Mouse (Mus musculus) limb, embryonic 11.5 days (tissue): Measurements from ENCODE around the gene 2210016L21Rik. TPM values are rescaled to one million over a fixed set of nuclear protein-coding genes. Genes with fewer than 3 reads are reported as not detected.

Experiments
- ATAC-seq: fragments of 200-750 bp; cut with Nextera tagmentation; 2 replicates; pipeline ENCODE4 v1.8.0; 2017; ENCODE audit warnings: low read depth; ENCODE audit not compliant: insufficient number of reproducible peaks, low FRiP score, low TSS enrichment
- DNase-seq: peaks from one replicate; pipeline ENCODE4 v3.0.0-alpha.2; 2015; ENCODE audit warnings: low spot score
- H3K27ac ChIP-seq: fragments of 300-500 bp; sonication (generic); replicated peaks from 2 replicates; pipeline ENCODE4 v1.5.1; 2014; ENCODE audit warnings: low read depth, mild to moderate bottlenecking, low read length
- H3K27me3 ChIP-seq: fragments of 300-500 bp; sonication (generic); 2 replicates; pipeline ENCODE4 v1.6.1; 2014; ENCODE audit warnings: mild to moderate bottlenecking, low read length, mixed read lengths; ENCODE audit not compliant: control insufficient read depth, insufficient read depth
- H3K36me3 ChIP-seq: fragments of 300-500 bp; sonication (generic); 2 replicates; pipeline ENCODE4 v1.6.1; 2014; ENCODE audit warnings: mild to moderate bottlenecking, low read length, moderate library complexity, mixed read lengths; ENCODE audit not compliant: control insufficient read depth, insufficient read depth
- H3K4me1 ChIP-seq: fragments of 300-500 bp; sonication (generic); 2 replicates; pipeline ENCODE4 v1.6.1; 2014; ENCODE audit warnings: low read length, mixed read lengths; ENCODE audit not compliant: control insufficient read depth, insufficient read depth
- H3K4me2 ChIP-seq: fragments of 300-500 bp; sonication (generic); 2 replicates; pipeline ENCODE4 v1.6.1; 2014; ENCODE audit warnings: low read depth, mild to moderate bottlenecking, moderate library complexity; ENCODE audit not compliant: severe bottlenecking
- H3K4me3 ChIP-seq: fragments of 300-500 bp; sonication (generic); 2 replicates; pipeline ENCODE4 v1.5.1; 2014; ENCODE audit warnings: low read depth, low read length
- H3K9ac ChIP-seq: fragments of 300-500 bp; sonication (generic); 2 replicates; pipeline ENCODE4 v1.6.1; 2014; ENCODE audit warnings: mild to moderate bottlenecking, low read length
- H3K9me3 ChIP-seq: fragments of 300-500 bp; sonication (generic); 2 replicates; pipeline ENCODE4 v1.6.1; 2016; ENCODE audit warnings: low read length; ENCODE audit not compliant: control insufficient read depth
- WGBS: fragments of 180-500 bp; shearing (Covaris S2); extraction: QIAGEN DNeasy Blood & Tissue Kit; methylation state at CpG from one replicate; pipeline ENCODE4 v1.1.7; 2014; 5-methylcytosine and 5-hydroxymethylcytosine counted together
- polyA plus RNA-seq: library from polyadenylated mRNA; unstranded; fragments of >200 nt; fragmentation: Nextera tagmentation; extraction: Ambion mirVana; gene quantifications from 2 replicates; pipeline ENCODE4 v1.2.1, GENCODE M21; 2014

The 2210016L21Rik gene
- polyA plus RNA-seq, 1 experiment from 2014 or later: 55.2 TPM

- WGBS: 46% methylated on average over 14 of the region's 14 CpGs
- H3K9me3 ChIP-seq: no peaks in the 10 kb centered on the region
- H3K27ac ChIP-seq: no peak overlapping the region
- no peak for ATAC-seq
- H3K36me3 ChIP-seq: no peaks in the 10 kb centered on the region
- no peaks in the 10 kb centered on the region for H3K4me1 ChIP-seq
- no peak overlapping the region for H3K4me3 ChIP-seq
- H3K4me2 ChIP-seq: no peak overlapping the region
- H3K27me3 ChIP-seq: no peaks in the 10 kb centered on the region
- H3K9ac ChIP-seq: no peak overlapping the region
- DNase-seq: no peak
Measured at GRCm38 (mm10) chr5:114967523-114968268, 25.7 kb downstream of the 2210016L21Rik start.

GRCm38 (mm10) chr5:114968651-114969050 lies 26.7 kb downstream of the 2210016L21Rik start:
- DNase-seq (no peak), ATAC-seq (no peak)
- Histone ChIP-seq H3K27me3 (no peaks in the 10 kb centered on the region), H3K4me2 (no peak overlapping the region), H3K4me3 (no peak overlapping the region), H3K9me3 (no peaks in the 10 kb centered on the region), H3K9ac (no peak overlapping the region), H3K36me3 (no peaks in the 10 kb centered on the region), H3K27ac (no peak overlapping the region), H3K4me1 (no peaks in the 10 kb centered on the region)
- WGBS: 36% methylated on average over 7 of the region's 7 CpGs

GRCm38 (mm10) chr5:114969064-114969463 lies 27.1 kb downstream of the 2210016L21Rik start:
- Histone ChIP-seq H3K4me1 (no peaks in the 10 kb centered on the region), H3K4me3 (no peak overlapping the region), H3K36me3 (no peaks in the 10 kb centered on the region), H3K27me3 (no peaks in the 10 kb centered on the region), H3K9ac (no peak overlapping the region), H3K9me3 (no peaks in the 10 kb centered on the region), H3K27ac (no peak overlapping the region), H3K4me2 (no peak overlapping the region)
- 15% methylated on average over 4 of the region's 4 CpGs for WGBS
- DNase-seq (no peak), ATAC-seq (no peak)

- H3K9me3 ChIP-seq: no peaks in the 10 kb centered on the region
- no peak overlapping the region for H3K4me3 ChIP-seq
- H3K9ac ChIP-seq: no peak overlapping the region
- ATAC-seq (no peak), DNase-seq (no peak)
- H3K27me3 ChIP-seq: no peaks in the 10 kb centered on the region
- H3K27ac ChIP-seq: no peak overlapping the region
- no peak overlapping the region for H3K4me2 ChIP-seq
- WGBS: 68% methylated on average over 13 of the region's 13 CpGs
- H3K36me3 ChIP-seq: no peaks in the 10 kb centered on the region
- H3K4me1 ChIP-seq: no peaks in the 10 kb centered on the region
Measured at GRCm38 (mm10) chr5:114969609-114970215, 27.8 kb downstream of the 2210016L21Rik start.

- Histone ChIP-seq H3K4me1 (no peaks in the 10 kb centered on the region), H3K9ac (no peak within 1 kb of the TSS; the same call in 1 of the 2 replicates), H3K27me3 (no peaks in the 10 kb centered on the region), H3K4me2 (no peak within 1 kb of the TSS), H3K9me3 (no peaks in the 10 kb centered on the region), H3K36me3 (no peaks in the 10 kb centered on the region), H3K27ac (no peak within 1 kb of the TSS), H3K4me3 (no peak within 1 kb of the TSS)
- ATAC-seq: no peak
- DNase-seq: no peak
- 91% methylated on average over 17 of the region's 17 CpGs for WGBS
Measured at GRCm38 (mm10) chr5:114970824-114971227, 28.9 kb downstream of the 2210016L21Rik start, which contains the start of gene Hnf1a. Hnf1a (minus strand) TSS chr5:114971094.

- no peaks in the 10 kb centered on the region for H3K36me3 ChIP-seq
- H3K9ac ChIP-seq: no peak overlapping the region
- H3K27me3 ChIP-seq: no peaks in the 10 kb centered on the region
- no peak overlapping the region for H3K27ac ChIP-seq
- ATAC-seq: no peak
- 86% methylated on average over 9 of the region's 9 CpGs for whole genome bisulfite sequencing
- no peaks in the 10 kb centered on the region for H3K9me3 ChIP-seq
- no peaks in the 10 kb centered on the region for H3K4me1 ChIP-seq
- H3K4me3 ChIP-seq: no peak overlapping the region
- no peak overlapping the region for H3K4me2 ChIP-seq
- no peak for DNase-seq
Measured at GRCm38 (mm10) chr5:114972201-114972600, 30.2 kb downstream of the 2210016L21Rik start.

- H3K4me1 ChIP-seq: no peaks in the 10 kb centered on the region
- H3K36me3 ChIP-seq: no peaks in the 10 kb centered on the region
- no peak overlapping the region for H3K4me3 ChIP-seq
- H3K9me3 ChIP-seq: no peaks in the 10 kb centered on the region
- H3K4me2 ChIP-seq: no peak overlapping the region
- no peak overlapping the region for H3K27ac ChIP-seq
- 83% methylated on average over 8 of the region's 8 CpGs for WGBS
- H3K9ac ChIP-seq: no peak overlapping the region
- ATAC-seq: no peak
- no peak for DNase-seq
- no peaks in the 10 kb centered on the region for H3K27me3 ChIP-seq
Measured at GRCm38 (mm10) chr5:114973131-114973530, 31.2 kb downstream of the 2210016L21Rik start.

GRCm38 (mm10) chr5:114976935-114977334 lies 35.0 kb downstream of the 2210016L21Rik start:
- Histone ChIP-seq H3K9ac (no peak overlapping the region), H3K4me1 (peaks cover 11% of the 10 kb centered on the region; the same call in 1 of the 2 replicates), H3K4me2 (no peak overlapping the region), H3K36me3 (no peaks in the 10 kb centered on the region), H3K27ac (no peak overlapping the region), H3K4me3 (no peak overlapping the region), H3K9me3 (no peaks in the 10 kb centered on the region), H3K27me3 (no peaks in the 10 kb centered on the region)
- DNase-seq (no peak), ATAC-seq (no peak)
